Mouse (Mus musculus) activated CD4-positive, CD25-positive, alpha-beta regulatory T cell (primary cell): ENCODE measurements around the gene Serpinb6d. TPM values are rescaled to one million over a fixed set of nuclear protein-coding genes. Genes with fewer than 3 reads are reported as not detected.

Experiments
- polyA plus RNA-seq, 2 experiments: library from polyadenylated mRNA; unstranded; fragments of 100-300 nt; shearing (Covaris generic); gene quantifications; one replicate each; pipeline ENCODE4 v1.2.1; 2017

Gene Serpinb6d
- not detected for polyA plus RNA-seq

DNA sequence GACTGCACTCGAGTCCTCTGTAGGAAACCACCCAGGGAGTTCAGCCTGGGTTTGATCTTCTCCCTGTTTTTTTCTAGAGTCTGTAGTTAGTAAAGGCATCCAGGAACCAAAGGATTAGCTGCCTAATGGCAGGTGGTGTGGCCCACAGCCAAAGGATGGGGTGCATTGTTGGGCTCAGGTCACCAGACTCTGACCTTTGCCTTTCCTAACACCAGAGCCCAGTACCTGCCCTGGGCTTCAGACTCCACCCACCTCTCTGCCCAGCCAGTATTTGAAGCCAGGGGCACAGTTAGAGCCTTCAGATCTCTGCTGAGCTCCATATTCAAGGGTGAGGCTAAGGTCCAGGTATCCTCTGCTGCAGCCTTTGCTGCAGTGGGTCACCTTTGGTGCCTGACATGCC, at the start of gene Serpinb6d:
TSS of gene Serpinb6d (plus strand) at position 301 of the 400 bp plus-strand sequence.

Other genes with a start within 250 kb of the Serpinb6d start
- under 1 TPM in 1 of 2 experiments, not detected in 1; 0.08 TPM for gene Serpinb9g, start 176.6 kb upstream of the Serpinb6d start, polyA plus RNA-seq
- not detected for gene Serpinb6e, start 182.0 kb downstream of the Serpinb6d start, polyA plus RNA-seq
- under 1 TPM in 1 of 2 experiments, not detected in 1; 0.29 TPM for gene Serpinb6c, start 244.3 kb downstream of the Serpinb6d start, polyA plus RNA-seq